Mouse (Mus musculus) ES-Bruce4 (cell line): ENCODE results near the gene Ipmk.

Source experiments
- CTCF ChIP-seq: IDR thresholded peaks from one replicate; pipeline ENCODE4 v1.8.1; 2011; ENCODE audit warnings: low read depth, low read length
- POLR2A ChIP-seq: IDR thresholded peaks from one replicate; pipeline ENCODE4 v1.8.1; 2011; ENCODE audit warnings: low read length; ENCODE audit not compliant: insufficient read depth

GRCm38 (mm10) chr10:71323669-71324068 is 23.9 kb upstream of the Ipmk start:
- TF ChIP-seq POLR2A (no peak), CTCF (no peak)
